Mouse (Mus musculus) spleen, adult 2 months (tissue): Measurements from ENCODE around the gene 1700020L24Rik. TPM values are rescaled to one million over a fixed set of nuclear protein-coding genes. Genes with fewer than 3 reads are reported as not detected.

Experiments used
- DNase-seq, 2 experiments: peaks; one replicate each; pipeline versions ENCODE4 v3.0.0 to v3.0.0-alpha.2; 2012 to 2021; ENCODE audit warnings: low spot score in 2 of 2, low read depth in 1 of 2
- H3K27ac ChIP-seq: fragments of 200-500 bp; 2 replicates; pipeline ENCODE4 v1.5.1; 2012; ENCODE audit warnings: low read length, inconsistent platforms; ENCODE audit not compliant: insufficient read depth
- H3K27me3 ChIP-seq: fragments of 200-500 bp; 2 replicates; pipeline ENCODE4 v1.6.1; 2012; ENCODE audit warnings: mild to moderate bottlenecking, moderate library complexity, low read length, inconsistent platforms; ENCODE audit not compliant: control insufficient read depth, insufficient read depth
- H3K36me3 ChIP-seq: fragments of 200-500 bp; 2 replicates; pipeline ENCODE4 v1.6.1; 2012; ENCODE audit warnings: mild to moderate bottlenecking, low read length, inconsistent platforms; ENCODE audit not compliant: control insufficient read depth, insufficient read depth
- H3K4me1 ChIP-seq: fragments of 200-500 bp; 2 replicates; pipeline ENCODE4 v1.6.1; 2011; ENCODE audit warnings: inconsistent platforms; ENCODE audit not compliant: control insufficient read depth, insufficient read depth, insufficient read length
- H3K4me3 ChIP-seq: fragments of 200-500 bp; 2 replicates; pipeline ENCODE4 v1.5.1; 2011; ENCODE audit warnings: mild to moderate bottlenecking, inconsistent platforms; ENCODE audit not compliant: insufficient read depth, insufficient read length; ENCODE audit errors: extremely low read depth
- CTCF ChIP-seq: fragments of 200-500 bp; IDR thresholded peaks from 2 replicates; pipeline ENCODE4 v1.5.1; 2011; ENCODE audit warnings: mild to moderate bottlenecking, inconsistent platforms; ENCODE audit not compliant: insufficient read depth, insufficient read length, insufficient replicate concordance; ENCODE audit errors: extremely low read depth
- POLR2A ChIP-seq: fragments of 200-500 bp; IDR thresholded peaks from 2 replicates; pipeline ENCODE4 v1.6.1; 2011; ENCODE audit warnings: low read depth, low read length, inconsistent platforms
- WGBS: fragments of 180-500 bp; shearing (Covaris S2); methylation state at CpG from one replicate; pipeline ENCODE4 v1.1.7; 2018; 5-methylcytosine and 5-hydroxymethylcytosine counted together
- polyA plus RNA-seq: library from polyadenylated mRNA; depleted of rRNA; stranded (reverse); fragments of >200 nt; gene quantifications from 2 replicates; pipeline ENCODE4 v1.2.3, GENCODE M21; 2012

1700020L24Rik gene
- polyA plus RNA-seq, 1 experiment: 1.3 TPM

DNA sequence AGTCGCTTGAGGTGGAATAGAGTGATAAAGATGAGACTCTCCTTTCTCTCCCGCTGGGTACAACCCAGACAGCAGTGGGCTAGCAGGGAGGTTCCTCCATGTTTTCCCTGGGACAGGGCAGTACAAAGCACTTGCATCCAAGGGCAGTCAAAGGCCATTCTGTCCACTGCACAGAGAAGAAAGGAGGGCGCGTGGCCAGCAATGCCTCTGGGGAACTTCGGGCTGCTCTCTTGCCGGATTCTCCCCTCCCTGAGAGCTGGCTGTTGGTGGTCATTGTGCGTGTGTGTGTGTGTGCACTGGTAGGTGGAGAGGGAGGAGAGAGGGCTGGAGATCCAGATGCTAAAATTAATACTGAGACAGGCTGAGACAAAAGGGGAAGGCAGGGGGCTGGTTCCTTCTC is 3.8 kb downstream of the 1700020L24Rik start:
- Histone ChIP-seq H3K36me3 (no peaks in the 10 kb centered on the region), H3K4me1 (peaks cover 5% of the 10 kb centered on the region; the same call in 1 of the 2 replicates), H3K27ac (no peak overlapping the region), H3K27me3 (no peaks in the 10 kb centered on the region; the same call in 1 of the 2 replicates), H3K4me3 (no peak overlapping the region)
- DNase-seq: no peak
- TF ChIP-seq POLR2A (no peak), CTCF (no peak)
- 69% methylated on average over 7 of the region's 7 CpGs for WGBS

- H3K4me3 ChIP-seq: no peak overlapping the region
- H3K36me3 ChIP-seq: no peaks in the 10 kb centered on the region
- peaks cover 5% of the 10 kb centered on the region; the same call in 1 of the 2 replicates for H3K4me1 ChIP-seq
- peak; percentile 46; the same call in 1 of the 2 replicates for TF ChIP-seq CTCF
- no peak for TF ChIP-seq POLR2A
- peak; percentile 19 to 61 for DNase-seq
- WGBS: 25% methylated on average over 29 of the region's 29 CpGs
- no peaks in the 10 kb centered on the region; the same call in 1 of the 2 replicates for H3K27me3 ChIP-seq
- H3K27ac ChIP-seq: no peak overlapping the region
Measured at GRCm38 (mm10) chr11:83442596-83443267, 5.3 kb downstream of the 1700020L24Rik start.

DNA sequence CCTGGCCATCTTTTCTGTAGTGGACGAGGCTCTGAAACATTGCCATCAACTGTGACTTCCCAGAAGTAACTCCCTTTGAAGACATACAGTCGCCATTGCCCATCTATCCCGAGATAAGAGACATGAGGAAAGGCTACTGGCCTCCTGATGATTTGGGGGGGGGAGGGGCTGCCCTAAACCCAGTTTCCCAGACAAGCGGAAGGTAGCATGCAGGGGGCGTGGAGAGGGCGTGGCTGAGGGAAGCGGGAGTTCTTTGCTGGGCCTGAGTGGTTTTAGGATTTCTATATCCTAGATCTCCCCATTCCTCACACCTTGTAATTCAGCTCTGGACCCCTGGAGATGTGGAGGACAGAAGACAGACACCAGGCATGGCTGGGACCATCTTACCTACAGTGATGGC is 6.3 kb downstream of the 1700020L24Rik start:
- 11% methylated on average over 7 of the region's 7 CpGs for WGBS
- no peak overlapping the region for H3K4me3 ChIP-seq
- H3K27ac ChIP-seq: no peak overlapping the region
- H3K27me3 ChIP-seq: no peaks in the 10 kb centered on the region; the same call in 1 of the 2 replicates
- peaks cover 5% of the 10 kb centered on the region; the same call in 1 of the 2 replicates for H3K4me1 ChIP-seq
- no peak for DNase-seq
- TF ChIP-seq POLR2A (no peak), CTCF (no peak)
- H3K36me3 ChIP-seq: no peaks in the 10 kb centered on the region

DNA sequence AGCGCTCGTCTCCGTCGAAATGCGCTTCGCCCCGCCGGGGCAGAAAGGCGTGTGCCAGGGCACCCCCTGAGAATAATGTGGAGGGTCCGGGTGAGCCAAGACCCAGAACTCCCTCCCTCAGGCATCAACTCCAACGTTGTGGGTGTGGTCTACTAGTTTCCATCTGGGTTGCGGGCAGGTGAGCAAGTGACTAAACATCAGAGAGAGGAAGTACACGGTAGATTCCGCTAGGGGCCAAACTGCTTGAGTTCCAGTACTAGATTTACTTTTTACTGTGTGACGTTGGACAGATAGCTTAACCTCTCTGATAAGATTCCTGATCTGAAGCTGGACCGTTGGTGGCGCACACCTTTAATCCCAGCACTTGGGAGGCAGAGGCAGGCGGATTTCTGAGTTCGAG is 7.5 kb downstream of the 1700020L24Rik start:
- TF ChIP-seq POLR2A (no peak), CTCF (no peak)
- Histone ChIP-seq H3K36me3 (no peaks in the 10 kb centered on the region), H3K27ac (no peak overlapping the region), H3K4me1 (peaks cover 5% of the 10 kb centered on the region; the same call in 1 of the 2 replicates), H3K4me3 (peak overlapping the region; percentile 38; the same call in 1 of the 2 replicates), H3K27me3 (no peaks in the 10 kb centered on the region; the same call in 1 of the 2 replicates)
- 28% methylated on average over 19 of the region's 19 CpGs for WGBS
- peak in 1 of 2 experiments; percentile 30 for DNase-seq

GRCm38 (mm10) chr11:83447612-83448011 is 10.1 kb downstream of the 1700020L24Rik start:
- WGBS: 84% methylated on average over 10 of the region's 10 CpGs
- TF ChIP-seq CTCF (no peak), POLR2A (no peak)
- H3K4me1 ChIP-seq: peaks cover 5% of the 10 kb centered on the region; the same call in 1 of the 2 replicates
- H3K36me3 ChIP-seq: no peaks in the 10 kb centered on the region
- DNase-seq: no peak
- H3K27ac ChIP-seq: no peak overlapping the region
- H3K4me3 ChIP-seq: no peak overlapping the region
- no peaks in the 10 kb centered on the region; the same call in 1 of the 2 replicates for H3K27me3 ChIP-seq

- WGBS: 77% methylated on average over 16 of the region's 16 CpGs
- no peak overlapping the region for H3K27ac ChIP-seq
Measured at GRCm38 (mm10) chr11:83448021-83448926, 10.8 kb downstream of the 1700020L24Rik start.

More at GRCm38 (mm10) chr11:83448021-83448926, 10.8 kb downstream of the 1700020L24Rik start:
- H3K36me3 ChIP-seq: no peaks in the 10 kb centered on the region
- no peak for DNase-seq
- H3K4me3 ChIP-seq: no peak overlapping the region
- no peaks in the 10 kb centered on the region for H3K27me3 ChIP-seq
- H3K4me1 ChIP-seq: peaks cover 5% of the 10 kb centered on the region; the same call in 1 of the 2 replicates
- no peak for TF ChIP-seq CTCF
- no peak for TF ChIP-seq POLR2A
